Mouse (Mus musculus) bone marrow macrophage, adult 2 months (primary cell): ENCODE results near the gene Gpbp1. TPM values are rescaled to one million over a fixed set of nuclear protein-coding genes. Genes with fewer than 3 reads are reported as not detected.

ENCODE experiments used
- H3K27ac ChIP-seq: 2 replicates; pipeline ENCODE4 v1.5.1; 2012; ENCODE audit warnings: low read depth, low read length; ENCODE audit not compliant: insufficient read depth
- H3K4me1 ChIP-seq: 2 replicates; pipeline ENCODE4 v1.6.1; 2012; ENCODE audit warnings: low read length; ENCODE audit not compliant: control insufficient read depth, insufficient read depth
- H3K4me3 ChIP-seq: 2 replicates; pipeline ENCODE4 v1.5.1; 2012; ENCODE audit warnings: mild to moderate bottlenecking, low read length, moderate library complexity; ENCODE audit not compliant: insufficient read depth
- CTCF ChIP-seq: IDR thresholded peaks from 2 replicates; pipeline ENCODE4 v1.5.1; 2012; ENCODE audit warnings: low read depth, mild to moderate bottlenecking, low read length, moderate library complexity
- POLR2A ChIP-seq: IDR thresholded peaks from 2 replicates; pipeline ENCODE4 v1.6.1; 2012; ENCODE audit warnings: mild to moderate bottlenecking, low read depth, low read length, borderline replicate concordance
- polyA plus RNA-seq: library from polyadenylated mRNA; stranded (reverse); fragments of >200 nt; gene quantifications from 2 replicates; pipeline ENCODE4 v1.2.4, GENCODE M21; 2012; ENCODE audit not compliant: missing spikeins, insufficient read depth, insufficient read length

The Gpbp1 gene
- 47.7 and 50.8 TPM in 2 replicates for polyA plus RNA-seq

GRCm38 (mm10) chr13:111489802-111490723 is at the start of gene Gpbp1:
Gene Gpbp1 (minus strand): TSS chr13:111490111.
- Histone ChIP-seq H3K4me3 (peak within 1 kb of the TSS; percentile 93), H3K27ac (peak within 1 kb of the TSS; percentile 98), H3K4me1 (peaks cover 11% of the 10 kb centered on the region)
- TF ChIP-seq POLR2A (0 out of 2 replicates have a peak, but pooled peaks have one; percentile 32), CTCF (no peak)

- no peak overlapping the region for H3K4me3 ChIP-seq
- TF ChIP-seq CTCF (no peak), POLR2A (no peak)
- H3K4me1 ChIP-seq = peaks cover 5% of the 10 kb centered on the region
- no peak overlapping the region for H3K27ac ChIP-seq
Observed at GRCm38 (mm10) chr13:111537718-111538117, 47.8 kb upstream of the Gpbp1 start.

- Histone ChIP-seq H3K4me3 (no peak overlapping the region), H3K27ac (peak overlapping the region; percentile 18; the same call in 1 of the 2 replicates), H3K4me1 (peaks cover 5% of the 10 kb centered on the region)
- TF ChIP-seq CTCF = no peak
- TF ChIP-seq POLR2A = no peak
Observed at GRCm38 (mm10) chr13:111536207-111536887, 46.4 kb upstream of the Gpbp1 start.

GRCm38 (mm10) chr13:111534131-111534530 is 44.2 kb upstream of the Gpbp1 start:
- TF ChIP-seq POLR2A (no peak), CTCF (no peak)
- Histone ChIP-seq H3K4me1 (peaks cover 5% of the 10 kb centered on the region), H3K4me3 (no peak overlapping the region), H3K27ac (no peak overlapping the region)

GRCm38 (mm10) chr13:111532178-111532948 is 42.5 kb upstream of the Gpbp1 start:
- no peak for TF ChIP-seq CTCF
- TF ChIP-seq POLR2A = no peak
- H3K27ac ChIP-seq = no peak overlapping the region
- H3K4me3 ChIP-seq = no peak overlapping the region
- H3K4me1 ChIP-seq = peaks cover 5% of the 10 kb centered on the region

- peaks cover 5% of the 10 kb centered on the region for H3K4me1 ChIP-seq
- no peak overlapping the region for H3K27ac ChIP-seq
- no peak for TF ChIP-seq CTCF
- TF ChIP-seq POLR2A = no peak
- H3K4me3 ChIP-seq = no peak overlapping the region
Observed at GRCm38 (mm10) chr13:111531701-111532100, 41.8 kb upstream of the Gpbp1 start.

- no peak overlapping the region for H3K27ac ChIP-seq
- no peaks in the 10 kb centered on the region for H3K4me1 ChIP-seq
- TF ChIP-seq POLR2A (no peak), CTCF (no peak)
- no peak overlapping the region for H3K4me3 ChIP-seq
Observed at GRCm38 (mm10) chr13:111524277-111524676, 34.4 kb upstream of the Gpbp1 start.

GRCm38 (mm10) chr13:111522336-111522735 is 32.4 kb upstream of the Gpbp1 start:
- no peaks in the 10 kb centered on the region for H3K4me1 ChIP-seq
- TF ChIP-seq POLR2A = no peak
- TF ChIP-seq CTCF = no peak
- H3K4me3 ChIP-seq = no peak overlapping the region
- no peak overlapping the region for H3K27ac ChIP-seq

GRCm38 (mm10) chr13:111520456-111520855 is 30.5 kb upstream of the Gpbp1 start:
- H3K27ac ChIP-seq = no peak overlapping the region
- no peak overlapping the region for H3K4me3 ChIP-seq
- TF ChIP-seq POLR2A (no peak), CTCF (no peak)
- H3K4me1 ChIP-seq = no peaks in the 10 kb centered on the region

- H3K4me1 ChIP-seq = no peaks in the 10 kb centered on the region
- H3K4me3 ChIP-seq = no peak overlapping the region
- H3K27ac ChIP-seq = no peak overlapping the region
- TF ChIP-seq CTCF (no peak), POLR2A (no peak)
Observed at GRCm38 (mm10) chr13:111518332-111518731, 28.4 kb upstream of the Gpbp1 start.
